Mouse (Mus musculus) forelimb bud, embryonic 11.5 days (tissue): ENCODE results near the gene Tlnrd1.

Source experiments
- DNase-seq: peaks from one replicate; pipeline ENCODE4 v3.0.0-alpha.2; 2012; ENCODE audit warnings: low read depth, low spot score

Gene Tlnrd1

GRCm38 (mm10) chr7:83844807-83845206, 39.3 kb downstream of the Tlnrd1 start:
- no peak for DNase-seq

- no peak for DNase-seq
These were observed 41.4 kb downstream of the Tlnrd1 start for GRCm38 (mm10) chr7:83842486-83843259.

- DNase-seq = no peak
These were observed 44.0 kb downstream of the Tlnrd1 start for GRCm38 (mm10) chr7:83840076-83840475.

- DNase-seq = no peak
These were observed 45.4 kb downstream of the Tlnrd1 start for GRCm38 (mm10) chr7:83838525-83839224.
